In genomic region chr7:25402671-25403101, GRCm38 (mm10) we compare ENCODE assay signal across 9 mouse cellular contexts. TPM values are rescaled to one million over a fixed set of nuclear protein-coding genes. Genes with fewer than 3 reads are reported as not detected.
DNase-seq lines count a peak whose midpoint lies in the region; ATAC-seq and TF ChIP-seq lines count a peak whose summit lies in the region.
"Had no signal": no experiment of that assay in that cellular context is flagged by ENCODE, and none has a peak within 500 bp of the region (broad histone marks: within the 10 kb centered on the region; RNA-seq: fewer than 3 reads in every experiment).

No protein-coding gene starts in this region.

- TF ChIP-seq POLR2A in limb, embryonic 14.5 days (IDR thresholded peaks at IDR 0.05; ENCODE audit: borderline replicate concordance, extremely low read depth, insufficient read depth, insufficient read length): no peak

- TF ChIP-seq CTCF in heart, postnatal 0 days (IDR thresholded peaks at IDR 0.05; ENCODE audit: low read depth): peak; percentile 82

- DNase-seq in cerebellum, adult 11-12 months: peak; percentile 36
- DNase-seq in cerebellum, postnatal 4 days (ENCODE audit: low spot score in 2 of 2): no peak
- peak; percentile 85 for DNase-seq in 416B (ENCODE audit: low read depth)
- peak; percentile 86 for DNase-seq in adrenal gland, postnatal 14 days
- DNase-seq in heart, postnatal 0 days (ENCODE audit: low spot score): peak; percentile 64
- DNase-seq in limb, embryonic 14.5 days (ENCODE audit: low spot score): peak; percentile 43
- peak; percentile 29 for DNase-seq in retina, adult 2 months (ENCODE audit: low read depth, low spot score)
- no peak for DNase-seq in right cerebral cortex, postnatal 4 days

- H3K36me3 ChIP-seq in heart, postnatal 0 days (replicated peaks; ENCODE audit: control insufficient read depth, insufficient read depth, low read length): no peaks in the 10 kb centered on the region
- H3K36me3 ChIP-seq in limb, embryonic 14.5 days (ENCODE audit: control insufficient read depth, insufficient read depth, low read length): no peaks in the 10 kb centered on the region
- H3K36me3 ChIP-seq: midbrain, embryonic 12.5 days had no signal

- WGBS in heart, postnatal 0 days: 4% methylated on average over 2 of the region's 2 CpGs
- WGBS in limb, embryonic 14.5 days: 3% methylated on average over 2 of the region's 2 CpGs

- no peak overlapping the region for H3K4me3 ChIP-seq in heart, postnatal 0 days (ENCODE audit: low read depth, low read length)
- no peak overlapping the region for H3K4me3 ChIP-seq in limb, embryonic 14.5 days (replicated peaks; ENCODE audit: low read length)
- H3K4me3 ChIP-seq: midbrain, embryonic 12.5 days had no signal

- no peaks in the 10 kb centered on the region for H3K27me3 ChIP-seq in heart, postnatal 0 days (ENCODE audit: control insufficient read depth, insufficient read depth, low read length)
- H3K27me3 ChIP-seq in limb, embryonic 14.5 days (ENCODE audit: control insufficient read depth, insufficient read depth, low read length): no peaks in the 10 kb centered on the region
- H3K27me3 ChIP-seq: midbrain, embryonic 12.5 days had no signal

- H3K4me2 ChIP-seq in heart, postnatal 0 days (ENCODE audit: low read depth, low read length): no peak overlapping the region
- H3K4me2 ChIP-seq in limb, embryonic 14.5 days (replicated peaks; ENCODE audit: low read depth, low read length, severe bottlenecking): no peak overlapping the region
- H3K4me2 ChIP-seq: midbrain, embryonic 12.5 days had no signal

- H3K9me3 ChIP-seq in heart, postnatal 0 days (replicated peaks; ENCODE audit: control insufficient read depth, low read length): no peaks in the 10 kb centered on the region
- no peaks in the 10 kb centered on the region for H3K9me3 ChIP-seq in limb, embryonic 14.5 days (ENCODE audit: control insufficient read depth, low read length)
- H3K9me3 ChIP-seq: midbrain, embryonic 12.5 days had no signal

- TF ChIP-seq EP300 in heart, postnatal 0 days (IDR thresholded peaks at IDR 0.05; ENCODE audit: low read depth): no peak

- H3K27ac ChIP-seq in heart, postnatal 0 days (ENCODE audit: low read depth): no peak overlapping the region
- no peak overlapping the region for H3K27ac ChIP-seq in limb, embryonic 14.5 days (replicated peaks; ENCODE audit: low read depth, low read length)
- H3K27ac ChIP-seq: midbrain, embryonic 12.5 days had no signal

- no peaks in the 10 kb centered on the region for H3K4me1 ChIP-seq in heart, postnatal 0 days (ENCODE audit: control insufficient read depth, insufficient read depth)
- H3K4me1 ChIP-seq in limb, embryonic 14.5 days (ENCODE audit: control insufficient read depth, insufficient read depth, low read length): peaks cover 13% of the 10 kb centered on the region; the same call in 1 of the 2 replicates
- H3K4me1 ChIP-seq: midbrain, embryonic 12.5 days had no signal

- ATAC-seq in heart, postnatal 0 days (ENCODE audit: insufficient read depth, low read depth): peak; percentile 75
- no peak for ATAC-seq in limb, embryonic 14.5 days (ENCODE audit: low FRiP score, low read depth)

- no peak overlapping the region for H3K9ac ChIP-seq in heart, postnatal 0 days (replicated peaks; ENCODE audit: low read depth, low read length)
- no peak overlapping the region for H3K9ac ChIP-seq in limb, embryonic 14.5 days (ENCODE audit: low read depth, low read length, severe bottlenecking)
- H3K9ac ChIP-seq: midbrain, embryonic 12.5 days had no signal

RNA-seq across cellular contexts. Expression of gene Lipe, which starts 4.2 kb away (rescaled TPM):
- 400 and 439 TPM in 2 replicates for total RNA-seq in adrenal gland, postnatal 14 days (2021)
- 23.5 and 31.1 TPM in 2 replicates for total RNA-seq in heart, postnatal 0 days (2014; rRNA removed; ENCODE audit: low replicate concordance)
- polyA plus RNA-seq in heart, postnatal 0 days (2015; fragmentation: Nextera tagmentation; extraction: Ambion mirVana): 19.3 and 21.5 TPM in 2 replicates
- 10.4 and 17.0 TPM in 2 replicates for polyA plus RNA-seq in limb, embryonic 14.5 days (2012; rRNA removed)
- polyA plus RNA-seq in limb, embryonic 14.5 days (2014; fragmentation: Nextera tagmentation; extraction: Ambion mirVana): 3.5 and 4.1 TPM in 2 replicates

RNA-seq across cellular contexts. Expression of gene Cxcl17, which starts 10.0 kb away (rescaled TPM):
- 0.53 TPM in 1 of 2 replicates, not detected in the other for total RNA-seq in adrenal gland, postnatal 14 days (2021)
- total RNA-seq in heart, postnatal 0 days (2014; rRNA removed; ENCODE audit: low replicate concordance): not detected in 2 replicates
- polyA plus RNA-seq in heart, postnatal 0 days (2015; fragmentation: Nextera tagmentation; extraction: Ambion mirVana): 0.42 and 1.1 TPM in 2 replicates
- polyA plus RNA-seq in limb, embryonic 14.5 days (2012; rRNA removed): not detected in 2 replicates
- polyA plus RNA-seq in limb, embryonic 14.5 days (2014; fragmentation: Nextera tagmentation; extraction: Ambion mirVana): 0.28 TPM in 1 of 2 replicates, not detected in the other

RNA-seq across cellular contexts. Expression of gene Cnfn, which starts 33.2 kb away (rescaled TPM):
- not detected in 2 replicates for total RNA-seq in adrenal gland, postnatal 14 days (2021)
- not detected in 2 replicates for total RNA-seq in heart, postnatal 0 days (2014; rRNA removed; ENCODE audit: low replicate concordance)
- not detected in 2 replicates for polyA plus RNA-seq in heart, postnatal 0 days (2015; fragmentation: Nextera tagmentation; extraction: Ambion mirVana)
- polyA plus RNA-seq in limb, embryonic 14.5 days (2012; rRNA removed): 3.3 and 4.5 TPM in 2 replicates
- polyA plus RNA-seq in limb, embryonic 14.5 days (2014; fragmentation: Nextera tagmentation; extraction: Ambion mirVana): 16.7 and 31.8 TPM in 2 replicates
- polyA plus RNA-seq: midbrain, embryonic 12.5 days had no signal

Comparison
In these comparisons a context has a peak if more than half of its experiments do, and no peak if none do; other contexts are left out.
1. DNase-seq: peak in cerebellum, adult 11-12 months (single experiment), 416B (single experiment), adrenal gland, postnatal 14 days (single experiment), heart, postnatal 0 days (single experiment), limb, embryonic 14.5 days (single experiment) and retina, adult 2 months (single experiment); none in cerebellum, postnatal 4 days (0 of 2) and right cerebral cortex, postnatal 4 days (single experiment).
2. RNA of gene Lipe, which starts 4.2 kb away (total RNA-seq): 400 to 439 TPM in adrenal gland, postnatal 14 days; 23.5 to 31.1 TPM in heart, postnatal 0 days; every median in the first group is over 10 times any median in the second.